Comparison of ENCODE assay signal across 9 mouse cellular contexts in the genomic region with DNA sequence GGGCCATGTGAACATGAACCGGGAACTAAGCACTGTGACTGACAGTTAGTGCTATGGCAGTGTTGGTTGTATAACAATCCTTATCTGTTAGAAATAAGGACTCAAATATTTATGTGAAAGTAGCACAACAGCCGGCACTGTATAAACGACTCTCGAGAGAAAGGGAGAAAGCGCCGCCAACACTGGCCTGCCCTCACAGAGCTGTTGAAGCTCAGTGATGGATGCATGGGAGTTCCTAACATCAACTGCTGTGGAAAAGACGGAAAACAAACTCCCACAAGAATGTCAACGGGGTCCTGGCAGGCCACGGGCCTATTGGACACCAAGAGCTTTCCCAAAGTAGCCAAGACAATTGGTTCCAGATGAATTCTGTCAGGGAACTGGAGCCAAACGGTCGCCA. TPM values are rescaled to one million over a fixed set of nuclear protein-coding genes. Genes with fewer than 3 reads are reported as not detected.
DNase-seq lines count a peak whose midpoint lies in the region; ATAC-seq and TF ChIP-seq lines count a peak whose summit lies in the region.
"Had no signal": no experiment of that assay in that cellular context is flagged by ENCODE, and none has a peak within 500 bp of the region (broad histone marks: within the 10 kb centered on the region; RNA-seq: fewer than 3 reads in every experiment).

No protein-coding gene starts in this region.

- no peaks in the 10 kb centered on the region for H3K27me3 ChIP-seq in limb, embryonic 13.5 days
- H3K27me3 ChIP-seq in stomach, embryonic 14.5 days (ENCODE audit: control insufficient read depth, insufficient read depth, low read length): no peaks in the 10 kb centered on the region

- H3K27ac ChIP-seq in layer of hippocampus, adult 2 months: peak overlapping the region; percentile 67
- H3K27ac ChIP-seq in limb, embryonic 13.5 days: no peak overlapping the region; the same call in 1 of the 2 replicates
- H3K27ac ChIP-seq in stomach, embryonic 14.5 days (ENCODE audit: low read length): peak overlapping the region; percentile 89

- no peaks in the 10 kb centered on the region for H3K9me3 ChIP-seq in limb, embryonic 13.5 days
- no peaks in the 10 kb centered on the region for H3K9me3 ChIP-seq in stomach, embryonic 14.5 days (ENCODE audit: control insufficient read depth, low read depth, low read length)

- no peak for DNase-seq in layer of hippocampus, adult 2 months (ENCODE audit: low spot score in 2 of 2)
- DNase-seq in layer of hippocampus, postnatal 36 days: no peak
- DNase-seq in heart, postnatal 10 days: peak; percentile 62 to 70
- DNase-seq in c-Kit-positive CD71-positive TER-119-positive erythroid progenitor cells, embryonic 14.5 days (ENCODE audit: low spot score): no peak
- DNase-seq in left cerebral cortex, adult 9 months (ENCODE audit: low spot score in 2 of 2): no peak
- DNase-seq in layer of hippocampus, adult 11-12 months (ENCODE audit: low spot score): no peak

- peaks cover 26% of the 10 kb centered on the region for H3K36me3 ChIP-seq in limb, embryonic 13.5 days
- H3K36me3 ChIP-seq in stomach, embryonic 14.5 days (ENCODE audit: control insufficient read depth, insufficient read depth, low read length): peaks cover 7% of the 10 kb centered on the region; the same call in 1 of the 2 replicates

- intact Hi-C loops in heart, postnatal 10 days (cut with DNase I): no loop called here

- H3K4me2 ChIP-seq in limb, embryonic 13.5 days (replicated peaks): no peak overlapping the region; the same call in 1 of the 2 replicates
- H3K4me2 ChIP-seq in stomach, embryonic 14.5 days (replicated peaks; ENCODE audit: low read depth, low read length): no peak overlapping the region

- 0 out of 2 replicates have a peak overlapping the region, but pooled peaks have one; percentile 25 for H3K9ac ChIP-seq in limb, embryonic 13.5 days
- H3K9ac ChIP-seq in stomach, embryonic 14.5 days (replicated peaks; ENCODE audit: low read depth, low read length): no peak overlapping the region

- 31% methylated on average over 11 of the region's 11 CpGs for WGBS in limb, embryonic 13.5 days
- 22% methylated on average over 11 of the region's 11 CpGs for WGBS in stomach, embryonic 14.5 days

- H3K4me1 ChIP-seq in limb, embryonic 13.5 days: peaks cover 35% of the 10 kb centered on the region
- peaks cover 26% of the 10 kb centered on the region; the same call in 1 of the 2 replicates for H3K4me1 ChIP-seq in stomach, embryonic 14.5 days (ENCODE audit: control insufficient read depth, insufficient read depth, low read length)

- H3K4me3 ChIP-seq in layer of hippocampus, adult 2 months: no peak overlapping the region
- no peak overlapping the region for H3K4me3 ChIP-seq in limb, embryonic 13.5 days
- H3K4me3 ChIP-seq in stomach, embryonic 14.5 days (ENCODE audit: low read depth, low read length): no peak overlapping the region

- ATAC-seq in limb, embryonic 13.5 days (ENCODE audit: low FRiP score, low read depth): no peak
- ATAC-seq in stomach, embryonic 14.5 days (ENCODE audit: insufficient number of reproducible peaks, insufficient read depth, low FRiP score, low read depth): no peak

- no peak for TF ChIP-seq CTCF in layer of hippocampus, adult 2 months (conservative IDR thresholded peaks at IDR 0.05)

RNA-seq across cellular contexts. Expression of gene Pih1d1, which starts 2.8 kb away (rescaled TPM):
- 10 to 100 TPM; 43.0 to 46.1 TPM for total RNA-seq in layer of hippocampus, adult 2 months (2021)
- total RNA-seq in layer of hippocampus, postnatal 36 days (2021): 10 to 100 TPM; 44.5 to 46.8 TPM
- total RNA-seq in heart, postnatal 10 days (2021): 10 to 100 TPM; 47.1 to 49.0 TPM
- 86.9 and 87.1 TPM in 2 replicates for polyA plus RNA-seq in limb, embryonic 13.5 days (2015; fragmentation: Nextera tagmentation; extraction: Ambion mirVana)
- polyA plus RNA-seq in stomach, embryonic 14.5 days (2014; fragmentation: Nextera tagmentation; extraction: Ambion mirVana): 103 and 114 TPM in 2 replicates

RNA-seq across cellular contexts. Expression of gene Aldh16a1, which starts 3.1 kb away (rescaled TPM):
- 10 to 100 TPM; 13.2 to 13.3 TPM for total RNA-seq in layer of hippocampus, adult 2 months (2021)
- total RNA-seq in layer of hippocampus, postnatal 36 days (2021): 10 to 100 TPM; 10.5 to 18.0 TPM
- 10 to 100 TPM; 36.6 to 48.2 TPM for total RNA-seq in heart, postnatal 10 days (2021)
- 45.1 and 46.4 TPM in 2 replicates for polyA plus RNA-seq in limb, embryonic 13.5 days (2015; fragmentation: Nextera tagmentation; extraction: Ambion mirVana)
- 43.4 and 54.1 TPM in 2 replicates for polyA plus RNA-seq in stomach, embryonic 14.5 days (2014; fragmentation: Nextera tagmentation; extraction: Ambion mirVana)

RNA-seq across cellular contexts. Expression of gene Slc17a7, which starts 12.4 kb away (rescaled TPM):
- total RNA-seq in layer of hippocampus, adult 2 months (2021): 1,000 to 10,000 TPM; 1,342 to 1,423 TPM
- 1,000 to 10,000 TPM; 1,360 to 1,418 TPM for total RNA-seq in layer of hippocampus, postnatal 36 days (2021)
- 1 to 10 TPM; 6.1 to 6.7 TPM for total RNA-seq in heart, postnatal 10 days (2021)
- 0.19 and 0.23 TPM in 2 replicates for polyA plus RNA-seq in limb, embryonic 13.5 days (2015; fragmentation: Nextera tagmentation; extraction: Ambion mirVana)
- 0.20 TPM in 1 of 2 replicates, not detected in the other for polyA plus RNA-seq in stomach, embryonic 14.5 days (2014; fragmentation: Nextera tagmentation; extraction: Ambion mirVana)
- total RNA-seq: hematopoietic stem cell, adult 5-6 weeks had no signal

RNA-seq across cellular contexts. Expression of gene Flt3l, which starts 15.1 kb away (rescaled TPM):
- 1 to 10 TPM; 9.4 TPM for total RNA-seq in layer of hippocampus, adult 2 months (2021)
- 10 to 100 TPM in 1 of 2 experiments, 1 to 10 TPM in 1; 7.0 to 10.1 TPM for total RNA-seq in layer of hippocampus, postnatal 36 days (2021)
- total RNA-seq in heart, postnatal 10 days (2021): 1 to 10 TPM; 5.7 to 6.5 TPM
- 1.0 and 1.2 TPM in 2 replicates for polyA plus RNA-seq in limb, embryonic 13.5 days (2015; fragmentation: Nextera tagmentation; extraction: Ambion mirVana)
- 2.1 and 2.9 TPM in 2 replicates for polyA plus RNA-seq in stomach, embryonic 14.5 days (2014; fragmentation: Nextera tagmentation; extraction: Ambion mirVana)

RNA-seq across cellular contexts. Expression of gene Gm45713, which starts 15.3 kb away (rescaled TPM):
- not detected for total RNA-seq in layer of hippocampus, adult 2 months (2021)
- under 1 TPM in 1 of 2 experiments, not detected in 1; 0.50 TPM for total RNA-seq in layer of hippocampus, postnatal 36 days (2021)
- not detected for total RNA-seq in heart, postnatal 10 days (2021)
- polyA plus RNA-seq in limb, embryonic 13.5 days (2015; fragmentation: Nextera tagmentation; extraction: Ambion mirVana): 0.60 and 0.75 TPM in 2 replicates
- 0.65 and 0.83 TPM in 2 replicates for polyA plus RNA-seq in stomach, embryonic 14.5 days (2014; fragmentation: Nextera tagmentation; extraction: Ambion mirVana)

Comparison
In these comparisons a context has a peak if more than half of its experiments do, and no peak if none do; other contexts are left out.
1. DNase-seq: peak in heart, postnatal 10 days (2 of 2); none in layer of hippocampus, adult 2 months (0 of 2), layer of hippocampus, postnatal 36 days (0 of 2), c-Kit-positive CD71-positive TER-119-positive erythroid progenitor cells, embryonic 14.5 days (single experiment), left cerebral cortex, adult 9 months (0 of 2) and layer of hippocampus, adult 11-12 months (single experiment).
2. RNA of gene Slc17a7, which starts 12.4 kb away (total RNA-seq): 1,342 to 1,423 TPM in layer of hippocampus, adult 2 months and 1,360 to 1,418 TPM in layer of hippocampus, postnatal 36 days; 6.1 to 6.7 TPM in heart, postnatal 10 days; every median in the first group is over 100 times any median in the second.